In the genomic region with DNA sequence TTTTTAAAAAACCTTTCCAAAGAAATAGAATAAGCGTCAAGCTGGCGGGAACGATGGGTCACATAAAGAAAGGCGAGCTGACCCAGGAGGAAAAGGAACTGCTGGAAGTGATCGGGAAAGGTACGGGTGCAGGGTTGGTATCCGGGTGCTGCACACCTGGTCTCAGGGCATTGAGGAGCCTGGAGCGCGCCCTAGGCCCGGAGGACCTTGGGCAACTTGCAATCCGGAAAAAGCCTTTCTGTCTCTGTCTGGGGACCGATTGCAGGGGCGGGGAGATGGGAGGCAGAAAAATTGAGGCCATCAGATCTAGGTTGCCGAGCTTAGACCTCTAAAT, we compare ENCODE assay signal across 7 mouse cellular contexts. TPM values are rescaled to one million over a fixed set of nuclear protein-coding genes. Genes with fewer than 3 reads are reported as not detected.
DNase-seq lines count a peak whose midpoint lies in the region; ATAC-seq and TF ChIP-seq lines count a peak whose summit lies in the region.

No protein-coding gene starts in this region.

- no peaks in the 10 kb centered on the region for H3K9me3 ChIP-seq in lung, embryonic 14.5 days (ENCODE audit: low read depth, low read length)
- H3K9me3 ChIP-seq in embryonic facial prominence, embryonic 14.5 days (ENCODE audit: control insufficient read depth, low read length): no peaks in the 10 kb centered on the region
- H3K9me3 ChIP-seq in intestine, embryonic 15.5 days: no peaks in the 10 kb centered on the region
- H3K9me3 ChIP-seq in midbrain, embryonic 15.5 days: no peaks in the 10 kb centered on the region

- ATAC-seq in lung, embryonic 14.5 days (ENCODE audit: insufficient read depth): peak; percentile 52
- peak; percentile 39 for ATAC-seq in embryonic facial prominence, embryonic 14.5 days (ENCODE audit: low read depth)
- ATAC-seq in intestine, embryonic 15.5 days: peak; percentile 63
- peak; percentile 48 for ATAC-seq in midbrain, embryonic 15.5 days (replicated peaks)

- peaks cover 5% of the 10 kb centered on the region for H3K4me1 ChIP-seq in lung, embryonic 14.5 days (ENCODE audit: insufficient read depth)
- H3K4me1 ChIP-seq in embryonic facial prominence, embryonic 14.5 days (ENCODE audit: control insufficient read depth, insufficient read depth, low read length): peaks cover 14% of the 10 kb centered on the region
- H3K4me1 ChIP-seq in intestine, embryonic 15.5 days (replicated peaks): peaks cover 11% of the 10 kb centered on the region; the same call in 1 of the 2 replicates
- peaks cover 29% of the 10 kb centered on the region for H3K4me1 ChIP-seq in midbrain, embryonic 15.5 days

- 0 out of 2 replicates have a peak, but pooled peaks cover under 1% of the 10 kb centered on the region for H3K36me3 ChIP-seq in lung, embryonic 14.5 days (ENCODE audit: insufficient read depth)
- H3K36me3 ChIP-seq in embryonic facial prominence, embryonic 14.5 days (ENCODE audit: control insufficient read depth, insufficient read depth, low read length): no peaks in the 10 kb centered on the region; the same call in 1 of the 2 replicates
- H3K36me3 ChIP-seq in intestine, embryonic 15.5 days: no peaks in the 10 kb centered on the region
- H3K36me3 ChIP-seq in midbrain, embryonic 15.5 days (replicated peaks): no peaks in the 10 kb centered on the region

- DNase-seq in lung, embryonic 14.5 days: no peak
- no peak for DNase-seq in lung, postnatal 10 days
- no peak for DNase-seq in embryonic facial prominence, embryonic 14.5 days (ENCODE audit: low spot score)
- DNase-seq in adrenal gland, postnatal 10 days: no peak
- DNase-seq in layer of hippocampus, adult 11-12 months (ENCODE audit: low spot score): no peak

- H3K4me3 ChIP-seq in lung, embryonic 14.5 days (ENCODE audit: low read depth, low read length): peak overlapping the region; percentile 86
- peak overlapping the region; percentile 80 for H3K4me3 ChIP-seq in embryonic facial prominence, embryonic 14.5 days (ENCODE audit: low read depth, low read length)
- peak overlapping the region; percentile 93 for H3K4me3 ChIP-seq in intestine, embryonic 15.5 days (replicated peaks)
- H3K4me3 ChIP-seq in midbrain, embryonic 15.5 days: peak overlapping the region; percentile 73

- H3K4me2 ChIP-seq in lung, embryonic 14.5 days: peak overlapping the region; percentile 86
- H3K4me2 ChIP-seq in embryonic facial prominence, embryonic 14.5 days (ENCODE audit: low read depth, low read length): peak overlapping the region; percentile 60
- peak overlapping the region; percentile 83 for H3K4me2 ChIP-seq in intestine, embryonic 15.5 days (replicated peaks)
- H3K4me2 ChIP-seq in midbrain, embryonic 15.5 days: peak overlapping the region; percentile 63

- 0% methylated on average over 14 of the region's 14 CpGs for WGBS in lung, embryonic 14.5 days
- WGBS in embryonic facial prominence, embryonic 14.5 days: 0% methylated on average over 14 of the region's 14 CpGs
- WGBS in intestine, embryonic 15.5 days: under 1% methylated on average over 14 of the region's 14 CpGs
- under 1% methylated on average over 14 of the region's 14 CpGs for WGBS in midbrain, embryonic 15.5 days

- peak overlapping the region; percentile 96 for H3K27ac ChIP-seq in lung, embryonic 14.5 days (ENCODE audit: low read depth)
- peak overlapping the region; percentile 88 for H3K27ac ChIP-seq in embryonic facial prominence, embryonic 14.5 days (replicated peaks; ENCODE audit: low read depth, low read length)
- peak overlapping the region; percentile 96 for H3K27ac ChIP-seq in intestine, embryonic 15.5 days
- peak overlapping the region; percentile 92 for H3K27ac ChIP-seq in midbrain, embryonic 15.5 days

- H3K9ac ChIP-seq in lung, embryonic 14.5 days: peak overlapping the region; percentile 86
- peak overlapping the region; percentile 76 for H3K9ac ChIP-seq in embryonic facial prominence, embryonic 14.5 days (ENCODE audit: low read depth, low read length)
- peak overlapping the region; percentile 73 for H3K9ac ChIP-seq in intestine, embryonic 15.5 days
- H3K9ac ChIP-seq in midbrain, embryonic 15.5 days: peak overlapping the region; percentile 84

- no peaks in the 10 kb centered on the region for H3K27me3 ChIP-seq in lung, embryonic 14.5 days (ENCODE audit: insufficient read depth, low read length)
- H3K27me3 ChIP-seq in embryonic facial prominence, embryonic 14.5 days (replicated peaks; ENCODE audit: control insufficient read depth, insufficient read depth, low read length): no peaks in the 10 kb centered on the region
- no peaks in the 10 kb centered on the region for H3K27me3 ChIP-seq in intestine, embryonic 15.5 days (replicated peaks)
- no peaks in the 10 kb centered on the region for H3K27me3 ChIP-seq in midbrain, embryonic 15.5 days (replicated peaks)

- TF ChIP-seq CTCF in lung, embryonic 14.5 days (IDR thresholded peaks at IDR 0.05; ENCODE audit: low read depth): no peak

RNA-seq across cellular contexts. Expression of a gene that starts 0.4 kb away (rescaled TPM):
- 39.8 and 42.6 TPM in 2 replicates for polyA plus RNA-seq in lung, embryonic 14.5 days (2014; fragmentation: Nextera tagmentation; extraction: Ambion mirVana)
- polyA plus RNA-seq in embryonic facial prominence, embryonic 14.5 days (2014; fragmentation: Nextera tagmentation; extraction: Ambion mirVana): 33.3 and 37.8 TPM in 2 replicates
- 35.9 and 37.6 TPM in 2 replicates for polyA plus RNA-seq in intestine, embryonic 15.5 days (2015; fragmentation: Nextera tagmentation; extraction: Ambion mirVana)
- polyA plus RNA-seq in midbrain, embryonic 15.5 days (2015; fragmentation: Nextera tagmentation; extraction: Ambion mirVana): 67.8 and 77.3 TPM in 2 replicates
- 10 to 100 TPM; 28.6 to 34.7 TPM for total RNA-seq in adrenal gland, postnatal 10 days (2021)

RNA-seq across cellular contexts. Expression of a gene that starts 0.6 kb away (rescaled TPM):
- 228 and 236 TPM in 2 replicates for polyA plus RNA-seq in lung, embryonic 14.5 days (2014; fragmentation: Nextera tagmentation; extraction: Ambion mirVana)
- polyA plus RNA-seq in embryonic facial prominence, embryonic 14.5 days (2014; fragmentation: Nextera tagmentation; extraction: Ambion mirVana): 172 and 198 TPM in 2 replicates
- polyA plus RNA-seq in intestine, embryonic 15.5 days (2015; fragmentation: Nextera tagmentation; extraction: Ambion mirVana): 185 and 204 TPM in 2 replicates
- 373 and 395 TPM in 2 replicates for polyA plus RNA-seq in midbrain, embryonic 15.5 days (2015; fragmentation: Nextera tagmentation; extraction: Ambion mirVana)
- total RNA-seq in adrenal gland, postnatal 10 days (2021): 10 to 100 TPM; 40.2 to 67.5 TPM
